Mouse (Mus musculus) left cerebral cortex, adult 2 months (tissue): ENCODE data around the gene Slc22a14. TPM values are rescaled to one million over a fixed set of nuclear protein-coding genes. Genes with fewer than 3 reads are reported as not detected.

Source experiments
- DNase-seq, 2 experiments: peaks; one replicate each; pipeline ENCODE4 v3.0.0; 2021 to 2022; ENCODE audit warnings: low spot score in 2 of 2, mixed read lengths in 1 of 2; ENCODE audit errors: extremely low spot score in 1 of 2
- H3K27ac ChIP-seq: fragments of 200-600 bp; 2 replicates; pipeline ENCODE4 v1.8.1; 2022
- H3K4me3 ChIP-seq: fragments of 200-600 bp; 2 replicates; pipeline ENCODE4 v1.8.1; 2022
- CTCF ChIP-seq: fragments of 200-600 bp; IDR thresholded peaks from 2 replicates; pipeline ENCODE4 v1.8.1; 2022; ENCODE audit warnings: antibody characterized with exemption, mild to moderate bottlenecking, moderate library complexity
- intact Hi-C: fragments of 180-260 bp; cut with DNase I; formaldehyde crosslinking; loops from one replicate; pipeline ENCODE4 v1.15.1; 2025
- long read RNA-seq, 2 experiments: library from polyadenylated mRNA; stranded (forward); transcript quantifications; one replicate each; pipeline ENCODE4 v2.0.0; 2021; ENCODE audit warnings: borderline mapping rate in 2 of 2
- total RNA-seq, 2 experiments: library from RNA; stranded (reverse); gene quantifications; 2 replicates each; pipeline ENCODE4 v1.2.3; 2021

The Slc22a14 gene
- total RNA-seq: not detected
- long read RNA-seq, experiment 1, partial matches to known transcripts: 0 of 1 reads
- long read RNA-seq, experiment 1, other reads (novel, unspliced or antisense): 1 of 1 reads
- long read RNA-seq, experiment 2, partial matches to known transcripts: 0 of 3 reads
- long read RNA-seq, experiment 2, other reads (novel, unspliced or antisense): 3 of 3 reads

- Histone ChIP-seq H3K27ac (no peak within 1 kb of the TSS), H3K4me3 (no peak within 1 kb of the TSS)
- TF ChIP-seq CTCF: no peak
- intact Hi-C loops: no loop called here
- DNase-seq: peak in 1 of 2 experiments; percentile 20
Measured at GRCm38 (mm10) chr9:119365284-119365683, at the start of gene Slc22a14. Gene Slc22a14, minus strand, starts transcription at chr9:119365553.

GRCm38 (mm10) chr9:119409864-119410263 is 44.5 kb upstream of the Slc22a14 start:
- intact Hi-C loops: no loop called here
- no peak for TF ChIP-seq CTCF
- Histone ChIP-seq H3K4me3 (no peak overlapping the region), H3K27ac (no peak overlapping the region)
- DNase-seq: no peak

GRCm38 (mm10) chr9:119408898-119409664 is 43.7 kb upstream of the Slc22a14 start:
- intact Hi-C loops: no loop called here
- no peak for TF ChIP-seq CTCF
- DNase-seq: no peak
- H3K27ac ChIP-seq: peak overlapping the region; percentile 7; the same call in 1 of the 2 replicates
- H3K4me3 ChIP-seq: no peak overlapping the region

GRCm38 (mm10) chr9:119407884-119408283 is 42.5 kb upstream of the Slc22a14 start:
- no peak for DNase-seq
- TF ChIP-seq CTCF: no peak
- no peak overlapping the region for H3K27ac ChIP-seq
- H3K4me3 ChIP-seq: no peak overlapping the region
- intact Hi-C loops: no loop called here

- intact Hi-C loops: loop anchor here (5.0 kb wide), 1 partner anchor 62 kb away; the partner anchor contains the start of gene Myd88
- H3K27ac ChIP-seq: no peak overlapping the region
- TF ChIP-seq CTCF: no peak
- no peak for DNase-seq
- H3K4me3 ChIP-seq: no peak overlapping the region
Measured at GRCm38 (mm10) chr9:119404090-119404489, 38.7 kb upstream of the Slc22a14 start.

- Histone ChIP-seq H3K4me3 (peak overlapping the region; percentile 82), H3K27ac (peak overlapping the region; percentile 87)
- intact Hi-C loops: loop anchor here (2.0 to 5.0 kb wide), 2 partner anchors 46 to 61 kb away; partner anchors contain the start of genes Myd88 and Xylb
- DNase-seq: peak; percentile 26 to 38
- TF ChIP-seq CTCF: no peak; the same call in 1 of the 2 replicates
Measured at GRCm38 (mm10) chr9:119403236-119403641, 37.9 kb upstream of the Slc22a14 start.

- TF ChIP-seq CTCF: no peak; the same call in none of the 2 replicates
- Histone ChIP-seq H3K27ac (peak overlapping the region; percentile 87), H3K4me3 (peak overlapping the region; percentile 82)
- peak; percentile 53 to 55 for DNase-seq
- intact Hi-C loops: loop anchor here (1.0 to 5.0 kb wide), 3 partner anchors 28 to 60 kb away; partner anchors contain the start of genes Myd88 and Xylb
Measured at GRCm38 (mm10) chr9:119402253-119403235, 37.2 kb upstream of the Slc22a14 start.

GRCm38 (mm10) chr9:119401801-119402214 is 36.5 kb upstream of the Slc22a14 start, which contains the start of gene Acvr2b:
Gene Acvr2b, plus strand, starts transcription at chr9:119402118.
- Histone ChIP-seq H3K4me3 (peak within 1 kb of the TSS; percentile 82), H3K27ac (peak within 1 kb of the TSS; percentile 87)
- intact Hi-C loops: loop anchor here (1.0 to 5.0 kb wide), 3 partner anchors 28 to 60 kb away; partner anchors contain the start of genes Myd88 and Xylb
- peak; percentile 50 for TF ChIP-seq CTCF
- DNase-seq: peak; percentile 88 to 93

- H3K4me3 ChIP-seq: peak overlapping the region; percentile 82
- peak overlapping the region; percentile 87 for H3K27ac ChIP-seq
- DNase-seq: peak in 1 of 2 experiments; percentile 26
- TF ChIP-seq CTCF: no peak
- intact Hi-C loops: loop anchor here (5.0 kb wide), 1 partner anchor 59 kb away; the partner anchor contains the start of gene Myd88
Measured at GRCm38 (mm10) chr9:119401351-119401750, 36.0 kb upstream of the Slc22a14 start.

- TF ChIP-seq CTCF: no peak
- intact Hi-C loops: no loop called here
- H3K27ac ChIP-seq: no peak overlapping the region
- H3K4me3 ChIP-seq: no peak overlapping the region
- DNase-seq: no peak
Measured at GRCm38 (mm10) chr9:119394808-119395207, 29.5 kb upstream of the Slc22a14 start.

GRCm38 (mm10) chr9:119390214-119390613 is 24.9 kb upstream of the Slc22a14 start:
- no peak overlapping the region for H3K27ac ChIP-seq
- intact Hi-C loops: no loop called here
- TF ChIP-seq CTCF: no peak
- DNase-seq: no peak
- no peak overlapping the region for H3K4me3 ChIP-seq
